Mouse (Mus musculus): Measurements from ENCODE around the gene Ap1m2.

Ap1m2 gene

GRCm38 (mm10) chr9:21312134-21312533, at the start of gene Ap1m2:
TSS of gene Ap1m2 (minus strand) at chr9:21312337.
- DNase-seq (ENCODE audit: low read depth, low spot score), result no peak

- DNase-seq (ENCODE audit: low read depth, low spot score), result peak; percentile 86
Observed at GRCm38 (mm10) chr9:21356981-21357718, 45.0 kb upstream of the Ap1m2 start.

- no peak for DNase-seq (ENCODE audit: low read depth, low spot score)
Observed at GRCm38 (mm10) chr9:21354796-21355195, 42.7 kb upstream of the Ap1m2 start.

- peak; percentile 45 for DNase-seq (ENCODE audit: low read depth, low spot score)
Observed at GRCm38 (mm10) chr9:21353373-21353686, 41.2 kb upstream of the Ap1m2 start.

- peak; percentile 50 for DNase-seq (ENCODE audit: low read depth, low spot score)
Observed at GRCm38 (mm10) chr9:21352463-21353372, 40.6 kb upstream of the Ap1m2 start.

GRCm38 (mm10) chr9:21351702-21352377, 39.7 kb upstream of the Ap1m2 start:
- no peak for DNase-seq (ENCODE audit: low read depth, low spot score)

- no peak for DNase-seq (ENCODE audit: low read depth, low spot score)
Observed at GRCm38 (mm10) chr9:21351178-21351577, 39.0 kb upstream of the Ap1m2 start.

GRCm38 (mm10) chr9:21348152-21348551, 36.0 kb upstream of the Ap1m2 start:
- no peak for DNase-seq (ENCODE audit: low read depth, low spot score)

- DNase-seq (ENCODE audit: low read depth, low spot score), result peak; percentile 73
Observed at GRCm38 (mm10) chr9:21346627-21347365, 34.7 kb upstream of the Ap1m2 start.

GRCm38 (mm10) chr9:21340411-21340810, 28.3 kb upstream of the Ap1m2 start:
- DNase-seq (ENCODE audit: low read depth, low spot score), result no peak

- DNase-seq (ENCODE audit: low read depth, low spot score), result peak; percentile 53
Observed at GRCm38 (mm10) chr9:21337652-21338051, 25.5 kb upstream of the Ap1m2 start.

- no peak for DNase-seq (ENCODE audit: low read depth, low spot score)
Observed at GRCm38 (mm10) chr9:21336491-21336890, 24.4 kb upstream of the Ap1m2 start.

- no peak for DNase-seq (ENCODE audit: low read depth, low spot score)
Observed at GRCm38 (mm10) chr9:21335391-21335790, 23.3 kb upstream of the Ap1m2 start.

- DNase-seq (ENCODE audit: low read depth, low spot score), result no peak
Observed at GRCm38 (mm10) chr9:21334747-21335146, 22.6 kb upstream of the Ap1m2 start.

- DNase-seq (ENCODE audit: low read depth, low spot score), result no peak
Observed at GRCm38 (mm10) chr9:21333523-21333922, 21.4 kb upstream of the Ap1m2 start.

- DNase-seq (ENCODE audit: low read depth, low spot score), result no peak
Observed at GRCm38 (mm10) chr9:21332161-21333061, 20.3 kb upstream of the Ap1m2 start.

- DNase-seq (ENCODE audit: low read depth, low spot score), result no peak
Observed at GRCm38 (mm10) chr9:21331365-21332140, 19.4 kb upstream of the Ap1m2 start.

- no peak for DNase-seq (ENCODE audit: low read depth, low spot score)
Observed at GRCm38 (mm10) chr9:21329699-21330289, 17.7 kb upstream of the Ap1m2 start.

GRCm38 (mm10) chr9:21329041-21329440, 16.9 kb upstream of the Ap1m2 start:
- no peak for DNase-seq (ENCODE audit: low read depth, low spot score)
